ENCODE assay signal across 8 mouse cellular contexts in genomic region chr14:25546852-25547621, GRCm38 (mm10).
A peak's percentile ranks its signal among the peaks of the same experiment; 100 is the strongest.
DNase-seq lines count a peak whose midpoint lies in the region; ATAC-seq lines count a peak whose summit lies in the region.
"Had no signal": no experiment of that assay in that cellular context is flagged by ENCODE, and none has a peak within 500 bp of the region (broad histone marks: within the 10 kb centered on the region; RNA-seq: fewer than 3 reads in every experiment).

No protein-coding gene starts in this region.

- H3K27me3 ChIP-seq in kidney, embryonic 14.5 days (ENCODE audit: control insufficient read depth, insufficient read depth, low read length), result no peaks in the 10 kb centered on the region
- H3K27me3 ChIP-seq: megakaryocyte, embryonic 14.5 days had no signal

- peak overlapping the region; percentile 13; the same call in 1 of the 2 replicates for H3K9ac ChIP-seq in kidney, embryonic 14.5 days (ENCODE audit: low read depth, low read length)

- peaks cover 32% of the 10 kb centered on the region for H3K36me3 ChIP-seq in kidney, embryonic 14.5 days (ENCODE audit: control insufficient read depth, insufficient read depth, low read length)

- DNase-seq in kidney, adult 18-20 months, result no peak
- peak; percentile 64 for DNase-seq in embryo, embryonic 11 days
- peak; percentile 34 for DNase-seq in heart, postnatal 4 days
- peak; percentile 49 to 74 for DNase-seq in lung, postnatal 4 days
- DNase-seq in right cerebral cortex, adult 2 months (ENCODE audit: low spot score in 2 of 2), result no peak
- no peak for DNase-seq in c-Kit-positive CD71-positive TER-119-positive erythroid progenitor cells, embryonic 14.5 days (ENCODE audit: low spot score)

- no peaks in the 10 kb centered on the region for H3K9me3 ChIP-seq in kidney, embryonic 14.5 days (ENCODE audit: control insufficient read depth, low read length)
- H3K9me3 ChIP-seq: megakaryocyte, embryonic 14.5 days had no signal

- H3K27ac ChIP-seq in kidney, embryonic 14.5 days (ENCODE audit: low read depth, low read length), result peak overlapping the region; percentile 79; the same call in 1 of the 2 replicates

- H3K4me3 ChIP-seq in kidney, embryonic 14.5 days (ENCODE audit: low read length), result no peak overlapping the region
- H3K4me3 ChIP-seq: megakaryocyte, embryonic 14.5 days had no signal

- peak; percentile 45 for ATAC-seq in kidney, embryonic 14.5 days (ENCODE audit: low FRiP score, low TSS enrichment)

- peaks cover 36% of the 10 kb centered on the region for H3K4me1 ChIP-seq in kidney, embryonic 14.5 days (ENCODE audit: control insufficient read depth, insufficient read depth, low read length)

- 42% methylated on average over 14 of the region's 14 CpGs for WGBS in kidney, embryonic 14.5 days

- H3K4me2 ChIP-seq in kidney, embryonic 14.5 days (replicated peaks; ENCODE audit: low read depth, low read length), result no peak overlapping the region

Comparison
In these comparisons a context has a peak if more than half of its experiments do, and no peak if none do; other contexts are left out.
1. DNase-seq: peak in embryo, embryonic 11 days (single experiment), heart, postnatal 4 days (single experiment) and lung, postnatal 4 days (2 of 2); none in kidney, adult 18-20 months (single experiment), right cerebral cortex, adult 2 months (0 of 2) and c-Kit-positive CD71-positive TER-119-positive erythroid progenitor cells, embryonic 14.5 days (single experiment).